Mouse (Mus musculus): Measurements from ENCODE around the gene Thada. TPM values are rescaled to one million over a fixed set of nuclear protein-coding genes. Genes with fewer than 3 reads are reported as not detected.

The Thada gene
- total and polyA plus RNA-seq, 3 experiments = 17.3 to 26.7 (median 22.2) TPM

GRCm38 (mm10) chr17:84187727-84188373, 278.2 kb downstream of the Thada start, which contains the start of gene Zfp36l2:
Zfp36l2 (minus strand) TSS chr17:84187947.
- Histone ChIP-seq H3K4me3 (replicated peaks in 1 of 3; ENCODE audit: low read depth in 2 of 3, low read length in 2 of 3, poor library complexity in 1 of 3) (peak within 1 kb of the TSS; percentile 76 to 84 (median 80)), H3K27ac (ENCODE audit: insufficient read depth, low read depth) (peak within 1 kb of the TSS; percentile 91), H3K9ac (ENCODE audit: insufficient read depth, low read depth) (peak within 1 kb of the TSS; percentile 75), H3K4me2 (ENCODE audit: insufficient read depth, low read depth, poor library complexity, severe bottlenecking) (peak within 1 kb of the TSS; percentile 40), H3K36me3 (replicated peaks in 1 of 2; ENCODE audit: control insufficient read depth in 1 of 2, insufficient read depth in 1 of 2, low read length in 1 of 2) (peaks cover 15 to 63% of the 10 kb centered on the region in 2 experiments), H3K4me1 (ENCODE audit: control insufficient read depth in 1 of 2, insufficient read depth in 2 of 2) (peaks cover 3 to 39% of the 10 kb centered on the region in 2 experiments; a peak in 3 of 4 replicates), H3K9me3 (replicated peaks; ENCODE audit: low read length) (peaks cover 10% of the 10 kb centered on the region), H3K27me3 (replicated peaks) (no peaks in the 10 kb centered on the region), H3K79me2 (replicated peaks; ENCODE audit: control insufficient read depth, extremely low read depth, insufficient read depth, poor library complexity, severe bottlenecking) (peaks cover 19% of the 10 kb centered on the region)
- peak; percentile 85 for DNase-seq (ENCODE audit: extremely low read depth)
- dilution Hi-C loops (cut with MboI; ENCODE audit: extremely low pct_ligation_motif_present, extremely low pct_unique_long_range_greater_than_20kb, low sequenced_read_pairs) = no loop called here
- TF ChIP-seq MEF2A (IDR thresholded peaks at IDR 0.05; ENCODE audit: borderline replicate concordance, low read depth, low read length) (no peak), USF2 (conservative IDR thresholded peaks at IDR 0.05; ENCODE audit: low read depth, low read length) (no peak), PAX5 (IDR thresholded peaks at IDR 0.05; ENCODE audit: low read length) (no peak), TCF12 (IDR thresholded peaks at IDR 0.05; ENCODE audit: low read depth, low read length) (peak; percentile 81), SMC3 (IDR thresholded peaks at IDR 0.05; ENCODE audit: low read depth, low read length) (no peak), ZMIZ1 (IDR thresholded peaks at IDR 0.05; ENCODE audit: low read depth, low read length) (peak; percentile 98), NELFE (IDR thresholded peaks at IDR 0.05; ENCODE audit: low read depth, low read length) (peak; percentile 94), UBTF (IDR thresholded peaks at IDR 0.05; ENCODE audit: low read depth, low read length) (peak; percentile 64), IRF4 (IDR thresholded peaks at IDR 0.05; ENCODE audit: low read depth, low read length) (no peak), ZNF384 (IDR thresholded peaks at IDR 0.05; ENCODE audit: low read depth, low read length) (no peak), MYC (IDR thresholded peaks at IDR 0.05; ENCODE audit: low read depth, low read length) (no peak), BHLHE40 (IDR thresholded peaks at IDR 0.05; ENCODE audit: low read depth, low read length) (no peak), E2F4 (IDR thresholded peaks at IDR 0.05; ENCODE audit: insufficient replicate concordance, low read depth, low read length) (no peak), CHD1 (IDR thresholded peaks at IDR 0.05; ENCODE audit: low read depth, low read length) (no peak; the same call in 1 of the 2 replicates), POLR2AphosphoS2 (IDR thresholded peaks at IDR 0.05; ENCODE audit: low read depth, low read length) (peak; percentile 87), SIN3A (IDR thresholded peaks at IDR 0.05; ENCODE audit: low read length) (0 out of 2 replicates have a peak, but pooled peaks have one; percentile 8), GABPA (IDR thresholded peaks at IDR 0.05; ENCODE audit: insufficient replicate concordance, low read depth, low read length) (no peak), HCFC1 (IDR thresholded peaks at IDR 0.05; ENCODE audit: low read depth, low read length) (0 out of 2 replicates have a peak, but pooled peaks have one; percentile 33), EP300 (IDR thresholded peaks at IDR 0.05; ENCODE audit: low read length) (no peak), NRF1 (IDR thresholded peaks at IDR 0.05; ENCODE audit: low read depth, low read length) (no peak; the same call in 1 of the 2 replicates), RAD21 (IDR thresholded peaks at IDR 0.05; ENCODE audit: low read depth, low read length) (no peak), ELF1 (IDR thresholded peaks at IDR 0.05; ENCODE audit: low read depth, low read length) (peak; percentile 14; the same call in 1 of the 2 replicates), ZKSCAN1 (IDR thresholded peaks at IDR 0.05; ENCODE audit: borderline replicate concordance, low read depth, low read length) (no peak), CTCF (conservative IDR thresholded peaks at IDR 0.05 in 1 of 2, IDR thresholded peaks at IDR 0.05 in 1 of 2; ENCODE audit: low read depth in 2 of 2, low read length in 2 of 2) (no peak), MAFK (IDR thresholded peaks at IDR 0.05; ENCODE audit: insufficient replicate concordance, low read length) (no peak), JUND (conservative IDR thresholded peaks at IDR 0.05; ENCODE audit: low read depth, low read length) (no peak), ZC3H11A (IDR thresholded peaks at IDR 0.05; ENCODE audit: low read depth, low read length) (no peak), MAX (IDR thresholded peaks at IDR 0.05; ENCODE audit: low read length) (no peak), POLR2A (IDR thresholded peaks at IDR 0.05; ENCODE audit: low read depth, low read length) (peak; percentile 91), ETS1 (conservative IDR thresholded peaks at IDR 0.05; ENCODE audit: low read depth, low read length) (no peak; the same call in 1 of the 2 replicates), TBP (conservative IDR thresholded peaks at IDR 0.05; ENCODE audit: low read depth, low read length) (peak; percentile 78; the same call in 1 of the 2 replicates), MXI1 (IDR thresholded peaks at IDR 0.05; ENCODE audit: low read depth, low read length) (no peak), USF1 (IDR thresholded peaks at IDR 0.05; ENCODE audit: low read depth, low read length) (no peak), CHD2 (IDR thresholded peaks at IDR 0.05; ENCODE audit: low read length) (no peak; the same call in 1 of the 2 replicates), JUN (IDR thresholded peaks at IDR 0.05; ENCODE audit: insufficient read depth, low read depth, low read length) (no peak), KAT2A (IDR thresholded peaks at IDR 0.05; ENCODE audit: insufficient replicate concordance, low read length) (no peak), RCOR1 (conservative IDR thresholded peaks at IDR 0.05; ENCODE audit: low read depth, low read length) (no peak), MAZ (IDR thresholded peaks at IDR 0.05; ENCODE audit: low read depth, low read length) (no peak)
- in situ Hi-C loops (cut with MboI; ENCODE audit: low pct_ligation_motif_present, low pct_unique_long_range_greater_than_20kb, low sequenced_read_pairs) = no loop called here

Measured in CH12.LX (cell line).